Mouse (Mus musculus): ENCODE data around the gene Dsn1.
A peak's percentile ranks its signal among the peaks of the same experiment; 100 is the strongest.

Gene Dsn1

DNA sequence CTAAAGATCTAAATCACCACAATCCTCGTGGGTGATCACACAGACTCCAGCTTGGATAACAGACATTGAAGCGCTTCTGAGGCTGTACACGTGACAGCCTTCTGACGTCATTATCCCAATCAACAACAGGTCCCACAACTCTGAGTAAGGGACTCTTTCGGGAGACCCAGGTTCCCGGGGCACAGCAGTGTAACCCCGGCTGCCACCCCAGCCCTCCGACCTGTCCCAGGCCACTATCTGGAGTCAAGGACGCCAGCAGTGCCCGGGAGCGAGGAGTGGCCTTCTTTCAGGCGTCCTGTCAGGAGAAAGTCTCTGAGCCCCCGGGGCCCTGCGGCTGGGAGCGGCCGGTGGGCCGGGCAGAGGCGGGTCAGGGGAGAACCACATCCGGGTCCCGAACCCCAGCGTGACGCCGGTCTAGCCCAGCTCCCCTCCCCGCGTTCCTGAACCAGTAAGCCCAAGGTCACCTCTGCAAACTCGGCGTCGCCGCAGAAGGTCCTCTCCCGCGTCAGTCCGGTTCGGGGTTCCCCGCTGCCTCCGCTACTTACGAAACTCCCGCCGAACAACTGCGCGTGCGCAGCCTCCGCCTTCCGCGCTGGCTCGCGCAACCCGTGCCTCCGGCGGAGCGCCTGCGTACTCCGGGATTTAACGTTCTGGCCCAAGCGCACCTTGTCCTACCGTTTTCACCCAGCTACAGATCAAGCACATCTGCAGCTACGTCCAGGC, at the start of gene Dsn1:
Dsn1 (minus strand) TSS at position 644 of the 723 bp plus-strand sequence.
- DNase-seq (ENCODE audit: extremely low read depth, low read depth), result peak; percentile 67

GRCm38 (mm10) chr2:157055721-157056120, 48.8 kb upstream of the Dsn1 start:
- DNase-seq (ENCODE audit: extremely low read depth, low read depth), result no peak

- no peak for DNase-seq (ENCODE audit: extremely low read depth, low read depth)
Observed at GRCm38 (mm10) chr2:157054816-157055215, 47.9 kb upstream of the Dsn1 start.

DNA sequence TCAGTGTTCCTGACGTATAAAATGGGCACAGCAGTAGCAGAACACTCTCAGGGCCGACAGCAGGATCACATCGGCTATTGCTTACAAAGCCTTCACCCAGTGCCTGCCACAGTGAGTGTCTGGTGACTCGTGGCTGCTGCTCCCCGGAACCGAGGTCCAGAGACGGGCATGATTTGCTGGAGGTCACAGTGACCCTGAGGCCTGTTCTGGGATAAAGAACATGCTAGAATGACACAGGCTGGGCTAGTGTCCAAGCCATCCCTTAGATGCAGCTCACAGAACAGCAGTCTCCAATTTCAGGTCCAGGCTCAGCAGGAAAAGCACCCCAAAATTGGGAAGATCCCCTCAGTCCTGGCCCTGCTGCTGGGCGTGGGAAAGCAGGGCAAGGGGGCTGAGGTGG, 47.3 kb upstream of the Dsn1 start:
- no peak for DNase-seq (ENCODE audit: extremely low read depth, low read depth)

DNA sequence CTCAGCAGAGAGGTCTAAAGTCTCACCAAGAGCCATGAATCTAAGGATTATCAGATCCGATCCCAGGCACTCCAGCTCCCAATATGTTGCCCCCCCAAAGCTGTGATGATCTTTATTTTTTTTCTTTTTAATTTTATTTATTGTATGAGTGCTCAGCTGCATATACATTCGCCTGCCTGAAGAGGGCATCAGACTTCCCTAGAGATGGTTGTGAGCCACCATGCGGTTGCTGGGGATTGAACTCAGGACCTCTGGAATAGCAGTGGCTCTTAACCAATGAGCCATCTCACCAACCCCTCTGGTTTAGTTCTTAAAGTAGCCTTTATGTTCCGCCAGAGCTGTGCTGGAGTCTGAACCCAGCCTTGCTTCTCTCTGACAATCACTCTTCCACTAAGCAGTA, 46.8 kb upstream of the Dsn1 start:
- DNase-seq (ENCODE audit: extremely low read depth, low read depth), result no peak

- no peak for DNase-seq (ENCODE audit: extremely low read depth, low read depth)
Observed at GRCm38 (mm10) chr2:157053124-157053523, 46.2 kb upstream of the Dsn1 start.

GRCm38 (mm10) chr2:157052448-157052847, 45.5 kb upstream of the Dsn1 start:
- no peak for DNase-seq (ENCODE audit: extremely low read depth, low read depth)

DNA sequence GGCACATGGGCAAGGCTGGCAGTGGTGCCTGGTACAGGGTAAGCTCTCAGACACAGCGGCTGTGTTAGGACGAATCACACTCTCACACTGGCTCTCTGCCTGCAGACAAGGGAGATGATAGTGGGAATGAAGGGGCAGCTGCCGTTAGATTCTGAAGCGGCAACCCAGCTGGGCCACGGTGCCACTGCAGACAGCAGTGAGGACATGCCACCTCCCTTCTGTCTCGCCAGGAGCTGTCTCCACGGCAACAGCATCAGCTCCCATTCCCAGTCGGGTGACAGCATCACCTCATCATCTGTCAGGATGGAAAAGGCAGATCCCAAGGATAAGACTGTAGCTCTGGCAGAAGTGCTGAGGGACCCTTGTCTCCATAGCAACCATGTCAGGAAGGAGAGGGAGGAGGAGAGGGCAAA, 42.9 kb upstream of the Dsn1 start:
- DNase-seq (ENCODE audit: extremely low read depth, low read depth), result no peak

DNA sequence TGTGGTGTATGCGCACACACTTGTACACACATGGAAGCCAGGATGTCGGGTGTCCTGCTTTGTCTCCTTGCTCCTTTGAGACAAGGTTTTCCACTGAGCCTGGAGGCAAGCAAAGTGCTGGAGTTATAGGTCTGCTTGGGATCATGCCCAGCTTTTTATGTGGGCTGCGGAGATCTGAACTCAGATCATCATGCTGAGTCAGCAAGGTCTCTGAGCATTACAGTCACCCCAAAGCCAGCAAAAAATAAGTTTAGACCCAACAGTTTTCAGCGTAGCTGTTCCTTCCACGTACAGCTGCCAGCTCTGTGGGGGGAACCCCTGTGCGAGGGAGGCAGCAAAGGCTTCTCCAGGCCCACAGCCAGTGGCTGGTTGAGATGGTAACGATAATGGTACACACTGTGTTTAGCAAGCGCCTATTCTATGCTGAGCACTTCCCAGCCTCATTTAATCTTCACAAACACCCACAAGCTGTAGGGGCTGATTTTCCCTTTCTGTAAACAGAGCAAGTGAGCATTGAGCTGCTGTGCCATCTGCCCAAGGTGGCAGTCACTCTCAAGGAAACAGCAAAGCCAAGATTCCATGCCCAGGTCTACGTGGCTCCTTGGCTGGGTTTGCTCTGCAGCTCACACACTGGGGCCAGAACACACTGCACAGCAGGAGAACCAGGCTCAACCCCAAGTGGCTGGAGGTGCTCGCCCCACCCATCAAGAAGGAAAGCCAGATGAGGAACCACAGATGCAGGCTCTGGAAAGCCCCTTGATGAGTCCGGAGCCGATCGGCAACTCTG, 41.6 kb upstream of the Dsn1 start:
- DNase-seq (ENCODE audit: extremely low read depth, low read depth), result no peak

- no peak for DNase-seq (ENCODE audit: extremely low read depth, low read depth)
Observed at GRCm38 (mm10) chr2:157046956-157047355, 40.0 kb upstream of the Dsn1 start.

GRCm38 (mm10) chr2:157045932-157046331, 39.0 kb upstream of the Dsn1 start:
- DNase-seq (ENCODE audit: extremely low read depth, low read depth), result no peak

- DNase-seq (ENCODE audit: extremely low read depth, low read depth), result no peak
Observed at GRCm38 (mm10) chr2:157043987-157044386, 37.0 kb upstream of the Dsn1 start.

DNA sequence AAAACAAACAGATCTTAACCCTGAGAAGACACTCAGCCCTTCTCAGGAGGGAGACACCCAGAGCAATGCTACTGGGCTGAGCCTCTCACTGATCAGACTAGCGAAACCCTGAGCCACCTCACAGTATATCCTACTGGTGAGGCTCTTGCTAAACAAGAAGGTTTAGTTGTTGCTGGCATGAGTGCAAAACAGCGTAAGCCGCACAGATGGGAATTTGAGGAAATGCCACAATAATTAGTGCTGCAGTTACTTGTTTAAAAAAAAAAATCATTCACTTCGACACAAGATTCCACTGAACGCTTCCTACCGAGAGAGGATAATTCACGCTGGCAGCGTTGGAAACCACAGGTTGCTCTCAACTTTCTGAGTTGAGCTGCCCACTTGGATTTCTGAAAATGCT, 36.6 kb upstream of the Dsn1 start:
- no peak for DNase-seq (ENCODE audit: extremely low read depth, low read depth)

- DNase-seq (ENCODE audit: extremely low read depth, low read depth), result no peak
Observed at GRCm38 (mm10) chr2:157041421-157041820, 34.5 kb upstream of the Dsn1 start.

- DNase-seq (ENCODE audit: extremely low read depth, low read depth), result no peak
Observed at GRCm38 (mm10) chr2:157040649-157041046, 33.7 kb upstream of the Dsn1 start.

DNA sequence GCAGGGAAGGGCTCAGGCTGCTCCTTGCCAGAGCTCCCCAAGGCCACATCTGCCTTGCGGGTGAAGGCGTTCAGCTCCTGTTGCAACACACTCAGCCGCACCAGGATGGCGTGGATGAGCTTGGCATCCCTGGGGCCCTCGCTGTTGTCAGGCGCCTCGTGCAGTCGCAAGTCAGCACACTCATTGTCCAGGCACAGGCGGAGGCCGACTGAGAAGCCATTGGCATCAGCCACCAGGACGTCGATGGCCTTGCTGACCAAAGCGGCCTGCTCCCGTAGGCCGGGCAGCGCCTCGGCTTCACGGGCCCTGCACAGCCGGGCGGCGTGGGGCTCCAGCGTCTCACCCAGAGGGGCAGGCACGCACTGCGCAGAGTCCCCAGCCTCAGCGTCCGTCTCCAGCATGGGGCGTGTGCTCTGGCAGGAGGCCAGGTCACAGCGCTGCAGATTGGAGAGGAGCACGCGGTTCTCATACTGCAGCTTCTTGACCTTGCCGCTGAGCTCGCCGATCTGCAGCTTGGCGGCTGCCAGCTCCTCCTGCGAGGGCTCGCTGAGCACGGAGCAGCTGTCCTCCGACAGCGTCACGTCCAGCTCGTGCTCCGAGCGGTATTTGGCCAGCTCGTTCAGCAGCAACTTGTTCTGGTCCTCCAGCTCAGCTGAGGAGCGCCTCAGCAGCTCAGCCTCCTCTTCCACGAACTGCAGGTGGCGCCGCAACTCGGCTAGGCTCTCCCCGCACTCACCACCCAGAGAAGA, 33.1 kb upstream of the Dsn1 start:
- DNase-seq (ENCODE audit: extremely low read depth, low read depth), result no peak

GRCm38 (mm10) chr2:157037303-157037702, 30.3 kb upstream of the Dsn1 start:
- no peak for DNase-seq (ENCODE audit: extremely low read depth, low read depth)

DNA sequence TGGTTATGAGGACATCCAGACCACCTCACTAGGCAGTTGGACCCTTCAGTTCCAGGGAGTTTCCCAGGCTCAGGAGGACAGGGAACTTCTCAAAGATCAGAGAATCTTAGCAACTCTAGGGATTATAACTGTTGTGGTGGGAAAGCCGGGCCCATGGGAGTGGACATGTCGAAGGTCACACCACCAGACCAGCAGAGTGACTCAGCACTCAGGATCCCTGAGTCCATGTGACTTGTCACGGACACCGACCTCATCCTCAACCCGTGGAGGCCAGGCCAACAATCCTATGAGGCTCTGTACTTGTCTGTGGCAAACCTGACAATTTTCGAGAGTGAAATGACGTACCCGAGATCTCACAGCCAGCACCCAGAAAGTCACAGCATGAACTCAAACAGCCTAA, 29.4 kb upstream of the Dsn1 start:
- no peak for DNase-seq (ENCODE audit: extremely low read depth, low read depth)

GRCm38 (mm10) chr2:157035371-157035770, 28.4 kb upstream of the Dsn1 start:
- DNase-seq (ENCODE audit: extremely low read depth, low read depth), result no peak

DNA sequence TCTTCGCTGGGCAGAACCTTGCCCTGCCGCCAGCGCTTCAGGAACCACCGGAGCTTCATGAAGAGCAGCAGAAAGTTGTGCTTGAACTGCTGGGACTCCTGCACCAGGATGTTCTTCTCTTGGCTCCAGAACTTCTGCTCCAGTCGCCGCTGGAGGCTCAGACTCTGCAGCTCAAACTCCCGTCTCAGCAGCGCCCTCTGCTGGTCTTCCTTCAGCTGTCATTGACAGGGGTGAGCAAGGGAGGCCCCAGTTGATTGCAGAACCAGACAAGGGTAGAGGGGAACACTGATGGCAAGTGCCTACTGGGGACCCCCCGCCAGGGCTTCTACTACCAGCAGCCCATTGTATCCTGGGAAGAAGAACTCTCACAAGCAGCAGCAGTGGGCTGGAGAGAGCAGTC, 23.9 kb upstream of the Dsn1 start:
- peak; percentile 60 for DNase-seq (ENCODE audit: extremely low read depth, low read depth)

GRCm38 (mm10) chr2:157028261-157028660, 21.3 kb upstream of the Dsn1 start:
- DNase-seq (ENCODE audit: extremely low read depth, low read depth), result no peak
